Mouse (Mus musculus): ENCODE results near the gene Dnah2. TPM values are rescaled to one million over a fixed set of nuclear protein-coding genes. Genes with fewer than 3 reads are reported as not detected.
"Not testable (repeated sequence)": the region's sequence is repeated elsewhere in the genome, so short reads cannot be mapped to it uniquely, and the experiment has no call there.

The Dnah2 gene
- total and polyA plus RNA-seq, 2 experiments from 2014 or later, result 3.0 to 12.3 TPM

- peaks cover 20% of the 10 kb centered on the region for H3K36me3 ChIP-seq (ENCODE audit: insufficient read depth)
- H3K27me3 ChIP-seq (ENCODE audit: insufficient read depth, low read length), result no peaks in the 10 kb centered on the region
- WGBS, result under 1% methylated on average over 48 of the region's 48 CpGs
- H3K9ac ChIP-seq, result peak overlapping the region; percentile 95
- H3K4me3 ChIP-seq (ENCODE audit: low read depth, low read length), result peak overlapping the region; percentile 74
- H3K4me1 ChIP-seq (ENCODE audit: insufficient read depth), result peaks cover 10% of the 10 kb centered on the region; the same call in 1 of the 2 replicates
- peak overlapping the region; percentile 77 for H3K4me2 ChIP-seq (ENCODE audit: low read depth)
- H3K9me3 ChIP-seq (ENCODE audit: low read length), result no peaks in the 10 kb centered on the region
- TF ChIP-seq CTCF (IDR thresholded peaks at IDR 0.05; ENCODE audit: low read depth), result no peak
- peak; percentile 99 for DNase-seq
- H3K27ac ChIP-seq (ENCODE audit: low read depth, low read length), result peak overlapping the region; percentile 98
- ATAC-seq, result peak; percentile 95
Observed at GRCm38 (mm10) chr11:69395634-69396373, 153.1 kb downstream of the Dnah2 start.

GRCm38 (mm10) chr11:69395235-69395633, 153.7 kb downstream of the Dnah2 start, which contains the start of the genes Naa38 and Cyb5d1:
Gene Naa38, plus strand, starts transcription at chr11:69395487.
Gene Cyb5d1, minus strand, starts transcription at chr11:69395631.
- H3K4me1 ChIP-seq (ENCODE audit: insufficient read depth), result peaks cover 10% of the 10 kb centered on the region; the same call in 1 of the 2 replicates
- peak within 1 kb of the TSS; percentile 98 for H3K27ac ChIP-seq (ENCODE audit: low read depth, low read length)
- peaks cover 14% of the 10 kb centered on the region for H3K36me3 ChIP-seq (ENCODE audit: insufficient read depth)
- peak within 1 kb of the TSS; percentile 74 for H3K4me3 ChIP-seq (ENCODE audit: low read depth, low read length)
- under 1% methylated on average over 21 of the region's 24 CpGs for WGBS
- ATAC-seq (peak; percentile 79), DNase-seq (peak; percentile 96)
- H3K9ac ChIP-seq, result peak within 1 kb of the TSS; percentile 95
- H3K27me3 ChIP-seq (ENCODE audit: insufficient read depth, low read length); H3K9me3 ChIP-seq (ENCODE audit: low read length): not testable (repeated sequence)
- peak within 1 kb of the TSS; percentile 77 for H3K4me2 ChIP-seq (ENCODE audit: low read depth)

GRCm38 (mm10) chr11:69394591-69395167, 154.2 kb downstream of the Dnah2 start:
- not testable (repeated sequence) for H3K36me3 ChIP-seq (ENCODE audit: insufficient read depth); H3K27me3 ChIP-seq (ENCODE audit: insufficient read depth, low read length); DNase-seq; ATAC-seq; H3K9me3 ChIP-seq (ENCODE audit: low read length)
- Histone ChIP-seq H3K4me3 (ENCODE audit: low read depth, low read length) (peak overlapping the region; percentile 74), H3K4me2 (ENCODE audit: low read depth) (peak overlapping the region; percentile 77), H3K9ac (peak overlapping the region; percentile 95), H3K4me1 (ENCODE audit: insufficient read depth) (peaks cover 10% of the 10 kb centered on the region; the same call in 1 of the 2 replicates), H3K27ac (ENCODE audit: low read depth, low read length) (peak overlapping the region; percentile 98)
- 2% methylated on average over 31 of the region's 31 CpGs for WGBS

GRCm38 (mm10) chr11:69390400-69391034, 158.4 kb downstream of the Dnah2 start:
- H3K4me2 ChIP-seq (ENCODE audit: low read depth), result no peak overlapping the region
- peak; percentile 80 for TF ChIP-seq CTCF (IDR thresholded peaks at IDR 0.05; ENCODE audit: low read depth)
- H3K9me3 ChIP-seq (ENCODE audit: low read length), result no peaks in the 10 kb centered on the region
- no peak overlapping the region for H3K9ac ChIP-seq
- H3K4me1 ChIP-seq (ENCODE audit: insufficient read depth), result peaks cover 4% of the 10 kb centered on the region; the same call in 1 of the 2 replicates
- DNase-seq (peak; percentile 88), ATAC-seq (peak; percentile 27; the same call in 1 of the 2 replicates)
- H3K4me3 ChIP-seq (ENCODE audit: low read depth, low read length), result no peak overlapping the region
- H3K36me3 ChIP-seq (ENCODE audit: insufficient read depth), result 0 out of 2 replicates have a peak, but pooled peaks cover 4% of the 10 kb centered on the region
- H3K27ac ChIP-seq (ENCODE audit: low read depth, low read length), result no peak overlapping the region
- no peaks in the 10 kb centered on the region for H3K27me3 ChIP-seq (ENCODE audit: insufficient read depth, low read length)
- WGBS, result 50% methylated on average over 10 of the region's 10 CpGs

GRCm38 (mm10) chr11:69389531-69390399, 159.1 kb downstream of the Dnah2 start:
- TF ChIP-seq CTCF (IDR thresholded peaks at IDR 0.05; ENCODE audit: low read depth), result no peak
- 0 out of 2 replicates have a peak, but pooled peaks cover 4% of the 10 kb centered on the region for H3K36me3 ChIP-seq (ENCODE audit: insufficient read depth)
- 55% methylated on average over 14 of the region's 14 CpGs for WGBS
- no peak overlapping the region for H3K27ac ChIP-seq (ENCODE audit: low read depth, low read length)
- H3K4me3 ChIP-seq (ENCODE audit: low read depth, low read length), result no peak overlapping the region
- H3K4me2 ChIP-seq (ENCODE audit: low read depth), result no peak overlapping the region
- no peaks in the 10 kb centered on the region for H3K27me3 ChIP-seq (ENCODE audit: insufficient read depth, low read length)
- H3K9ac ChIP-seq, result no peak overlapping the region
- H3K9me3 ChIP-seq (ENCODE audit: low read length), result no peaks in the 10 kb centered on the region
- peak; percentile 45 for DNase-seq
- peaks cover 4% of the 10 kb centered on the region; the same call in 1 of the 2 replicates for H3K4me1 ChIP-seq (ENCODE audit: insufficient read depth)
- peak; percentile 6; the same call in 1 of the 2 replicates for ATAC-seq

- Histone ChIP-seq H3K27ac (ENCODE audit: low read depth, low read length) (no peak overlapping the region), H3K9ac (no peak overlapping the region), H3K36me3 (ENCODE audit: insufficient read depth) (0 out of 2 replicates have a peak, but pooled peaks cover 4% of the 10 kb centered on the region), H3K4me3 (ENCODE audit: low read depth, low read length) (no peak overlapping the region), H3K4me1 (ENCODE audit: insufficient read depth) (no peaks in the 10 kb centered on the region), H3K9me3 (ENCODE audit: low read length) (no peaks in the 10 kb centered on the region), H3K4me2 (ENCODE audit: low read depth) (no peak overlapping the region), H3K27me3 (ENCODE audit: insufficient read depth, low read length) (no peaks in the 10 kb centered on the region)
- ATAC-seq, result no peak
- DNase-seq, result no peak
- TF ChIP-seq CTCF (IDR thresholded peaks at IDR 0.05; ENCODE audit: low read depth), result 0 out of 2 replicates have a peak, but pooled peaks have one; percentile 20
- WGBS, result 93% methylated on average over 4 of the region's 4 CpGs
Observed at GRCm38 (mm10) chr11:69388680-69389079, 160.2 kb downstream of the Dnah2 start.
